Mouse (Mus musculus) mammary gland, adult 2 months (tissue): ENCODE data around the gene Lrrfip2. TPM values are rescaled to one million over a fixed set of nuclear protein-coding genes. Genes with fewer than 3 reads are reported as not detected.

ENCODE experiments used
- polyA plus RNA-seq: library from polyadenylated mRNA; depleted of rRNA; stranded (reverse); fragments of >200 nt; gene quantifications from 2 replicates; pipeline ENCODE4 v1.2.3, GENCODE M21; 2012; ENCODE audit warnings: low replicate concordance; rRNA removed

Lrrfip2 gene
- polyA plus RNA-seq, result 11.5 and 19.9 TPM in 2 replicates

DNA sequence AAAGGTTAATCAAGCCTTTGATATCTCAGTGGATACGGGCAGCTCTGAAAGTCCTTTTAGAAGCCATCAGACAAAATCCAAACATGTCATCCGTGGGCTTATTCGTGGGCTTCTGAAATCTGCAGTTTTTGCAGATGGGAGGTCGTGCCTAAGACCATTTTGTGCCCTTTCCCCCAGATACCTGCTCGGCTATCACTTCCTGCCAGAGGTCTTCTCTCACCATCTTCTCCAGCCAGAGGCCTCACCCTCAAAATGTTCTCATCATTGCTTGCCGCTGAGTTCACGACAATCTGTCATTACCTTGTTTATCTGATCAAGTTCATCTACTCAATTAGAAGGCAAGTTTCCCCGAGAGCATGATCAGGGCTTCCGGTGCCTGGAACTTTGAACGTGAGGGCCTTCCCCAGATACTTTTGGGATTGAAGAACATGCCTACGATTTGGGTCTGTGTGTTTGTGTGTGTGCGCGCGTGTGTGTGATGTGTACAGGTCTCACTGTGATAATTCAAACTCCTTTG, at the start of gene Lrrfip2:
Gene Lrrfip2, plus strand, starts transcription at position 467 of the 517 bp plus-strand sequence.

DNA sequence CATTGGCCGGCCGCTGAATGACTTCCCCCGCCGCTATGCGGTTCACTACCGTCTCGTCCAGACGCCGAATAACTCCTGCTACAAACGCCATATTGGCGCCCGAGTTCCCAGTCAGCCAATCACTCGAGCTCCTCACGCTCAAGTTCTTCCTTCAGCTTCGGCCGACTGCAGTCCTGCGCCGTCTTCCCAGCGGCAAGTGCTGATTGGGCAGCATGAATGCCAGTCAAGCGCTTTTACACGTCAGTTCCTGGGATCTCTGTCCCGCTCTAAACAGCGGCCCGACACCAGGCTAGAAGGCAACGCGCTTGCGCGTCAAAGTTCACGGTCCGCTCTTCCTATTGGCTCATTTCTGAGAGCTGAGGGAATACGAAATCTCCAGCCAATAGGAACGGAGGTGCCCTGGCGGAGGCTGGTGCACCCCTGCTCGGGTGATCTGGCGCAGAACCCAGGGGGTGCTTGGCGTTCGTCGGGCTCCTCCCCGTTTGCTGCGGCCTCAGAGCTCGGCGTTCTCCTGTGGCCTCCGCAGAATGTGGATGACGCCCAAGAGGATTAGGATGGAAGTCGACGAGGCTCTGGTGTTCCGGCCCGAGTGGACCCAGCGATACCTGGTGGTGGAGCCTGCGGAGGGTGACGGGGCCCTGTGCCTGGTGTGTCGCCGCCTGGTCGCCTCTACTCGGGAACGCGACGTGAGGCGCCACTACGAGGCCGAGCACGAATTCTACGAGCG, 154.2 kb downstream of the Lrrfip2 start, which contains the start of the genes Mlh1 and Epm2aip1:
Gene Mlh1, minus strand, starts transcription at position 358 of the 727 bp plus-strand sequence.
Gene Epm2aip1, plus strand, starts transcription at position 496 of the 727 bp plus-strand sequence.

Other genes starting within 250 kb of the Lrrfip2 start
- 63.3 and 112 TPM in 2 replicates for gene Als2cl, start 237.7 kb upstream of the Lrrfip2 start, polyA plus RNA-seq
- gene Tmie, start 237.5 kb upstream of the Lrrfip2 start, polyA plus RNA-seq, result 5.6 and 7.9 TPM in 2 replicates
- not detected in 2 replicates for gene Fam240a, start 200.7 kb upstream of the Lrrfip2 start, polyA plus RNA-seq
- 0.11 and 0.17 TPM in 2 replicates for gene Tdgf1, start 171.4 kb upstream of the Lrrfip2 start, polyA plus RNA-seq
- gene Lrrc2, start 166.0 kb upstream of the Lrrfip2 start, polyA plus RNA-seq, result 4.2 TPM in 1 of 2 replicates, not detected in the other
- 5.4 and 9.1 TPM in 2 replicates for gene Rtp3, start 127.0 kb upstream of the Lrrfip2 start, polyA plus RNA-seq
- gene Ltf, start 98.3 kb upstream of the Lrrfip2 start, polyA plus RNA-seq, result 41.0 and 80.0 TPM in 2 replicates
- 4.3 and 7.2 TPM in 2 replicates for gene Ccrl2, start 60.1 kb upstream of the Lrrfip2 start, polyA plus RNA-seq
- 14.5 and 21.4 TPM in 2 replicates for gene Mlh1, start 154.2 kb downstream of the Lrrfip2 start, polyA plus RNA-seq
- gene Epm2aip1, start 154.3 kb downstream of the Lrrfip2 start, polyA plus RNA-seq, result 7.8 and 14.9 TPM in 2 replicates
- 0.06 and 0.24 TPM in 2 replicates for gene Trank1, start 194.1 kb downstream of the Lrrfip2 start, polyA plus RNA-seq